Mouse (Mus musculus): Measurements from ENCODE around the gene Sugp1.

- TF ChIP-seq POLR2A (IDR thresholded peaks at IDR 0.05; ENCODE audit: control insufficient read depth, low read depth, low read length) (no peak), CTCF (IDR thresholded peaks at IDR 0.05; ENCODE audit: control insufficient read depth, insufficient read depth, insufficient replicate concordance, low read depth, low read length) (no peak)
These were observed 19.0 kb upstream of the Sugp1 start for GRCm38 (mm10) chr8:70023596-70023995.
